Mouse (Mus musculus) CD4-positive naive resting alpha-beta T cell, adult 57 days (primary cell): Measurements from ENCODE around the gene Slco1b2. TPM values are rescaled to one million over a fixed set of nuclear protein-coding genes. Genes with fewer than 3 reads are reported as not detected.

ENCODE experiments used
- total RNA-seq: library from RNA; stranded (reverse); gene quantifications from one replicate; pipeline ENCODE4 v1.2.4, GENCODE M21; 2023

Gene Slco1b2
- total RNA-seq, result not detected

DNA sequence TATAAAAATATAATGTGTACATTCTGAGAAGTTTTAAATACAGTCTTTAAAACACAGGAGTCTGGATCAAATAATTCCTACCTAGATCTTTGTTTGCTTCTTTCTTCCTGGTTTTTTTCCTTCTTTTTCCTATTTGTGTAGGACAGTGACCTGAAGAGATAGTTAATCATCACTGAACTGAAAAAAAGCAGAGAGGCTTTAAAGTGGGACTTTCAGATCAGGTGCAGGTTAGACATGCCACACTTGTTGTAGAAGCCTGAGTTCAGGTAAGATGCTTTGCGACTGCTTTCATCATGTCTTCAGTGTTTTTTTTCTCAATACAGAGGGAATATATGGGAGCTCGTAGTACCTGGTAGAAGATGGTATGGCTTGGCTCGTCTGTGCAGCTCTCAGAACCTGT is at the start of gene Slco1b2:
Gene Slco1b2 (plus strand): TSS at position 228 of the 400 bp plus-strand sequence.

Other genes starting within 250 kb of the Slco1b2 start
- not detected for gene Slco1c1, start 105.2 kb upstream of the Slco1b2 start, total RNA-seq
- not detected for gene Gm5724, start 144.3 kb downstream of the Slco1b2 start, total RNA-seq
- gene Slco1a4, start 226.7 kb downstream of the Slco1b2 start, total RNA-seq, result not detected